Mouse (Mus musculus): ENCODE results near the gene Pcdh15.

Pcdh15 gene

GRCm38 (mm10) chr10:73098966-73099845 is at the start of gene Pcdh15:
TSS of gene Pcdh15 (plus strand) at chr10:73099342.
- in situ Hi-C loops (cut with MboI, MseI) = no loop called here

DNA sequence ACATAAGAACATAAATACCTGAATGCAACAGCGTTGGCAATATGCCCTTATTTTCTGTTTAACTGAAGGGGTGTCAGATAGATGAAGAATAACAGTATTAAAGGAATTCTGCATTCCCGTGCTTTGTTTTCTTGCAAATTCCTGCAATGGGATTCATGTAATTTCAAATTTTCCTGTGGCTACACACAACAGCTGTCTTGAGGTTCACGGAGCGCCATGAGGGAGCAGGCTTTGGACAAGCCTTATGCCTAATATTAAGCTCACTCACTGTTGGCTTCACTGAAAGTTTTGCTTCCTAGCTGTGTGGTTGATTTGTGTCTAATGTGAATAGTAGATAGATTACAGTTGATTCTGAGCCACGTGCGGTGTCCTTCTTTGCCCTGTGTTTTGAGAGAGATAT is 47.1 kb upstream of the Pcdh15 start:
- in situ Hi-C loops (cut with MboI, MseI) = no loop called here

- in situ Hi-C loops (cut with MboI, MseI) = no loop called here
Observed at GRCm38 (mm10) chr10:73059726-73060230, 39.4 kb upstream of the Pcdh15 start.

GRCm38 (mm10) chr10:73086703-73087102 is 12.4 kb upstream of the Pcdh15 start:
- in situ Hi-C loops (cut with MboI, MseI) = no loop called here

DNA sequence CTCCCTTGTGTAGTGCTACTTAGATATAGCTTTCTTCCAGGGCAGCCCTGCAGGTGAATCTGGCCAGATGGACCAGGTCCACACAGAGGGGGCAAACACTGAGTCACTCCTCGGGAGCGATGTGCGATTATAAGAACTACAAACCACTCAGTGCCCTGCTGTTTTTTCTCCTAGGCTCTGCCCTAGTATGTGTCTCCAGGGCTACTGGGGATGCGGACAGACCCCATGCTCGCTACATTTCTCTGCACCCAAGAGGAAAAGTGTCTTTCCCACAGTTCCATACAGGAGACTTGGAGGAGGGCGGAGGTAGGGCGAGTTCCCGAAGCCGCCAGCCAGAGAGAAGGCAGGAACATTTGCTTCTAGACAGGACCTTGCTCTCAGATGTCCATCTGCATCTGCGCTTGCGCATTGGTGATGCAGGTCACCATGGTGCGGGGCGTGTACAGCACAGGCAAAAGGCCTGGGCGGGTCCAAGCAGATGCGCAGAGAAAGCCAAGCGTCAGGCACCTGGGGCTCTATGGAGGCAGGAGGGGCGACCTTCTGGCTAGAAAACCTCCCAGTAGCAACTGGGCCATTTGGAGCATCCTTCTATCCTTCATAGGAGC is 2.5 kb upstream of the Pcdh15 start:
- in situ Hi-C loops (cut with MboI, MseI) = no loop called here

DNA sequence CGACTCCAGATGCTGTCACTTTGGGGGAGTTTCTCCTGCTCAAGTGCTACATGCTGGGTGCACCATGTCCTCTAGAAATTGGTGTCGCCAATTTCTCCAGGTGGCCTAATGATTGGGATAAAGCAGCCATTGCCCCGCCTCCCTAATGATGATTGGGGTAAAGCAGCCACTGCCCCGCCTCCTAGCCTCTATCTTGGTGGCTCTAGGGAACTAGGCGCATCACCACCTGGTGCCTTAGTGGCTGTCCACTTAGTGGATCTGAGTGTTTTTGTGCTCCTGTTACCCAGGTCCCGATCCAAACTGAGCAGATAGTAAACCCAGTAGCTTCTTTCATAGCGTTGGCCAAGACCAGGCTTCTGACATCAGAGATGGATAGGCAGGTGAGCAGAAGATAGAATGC is 2.0 kb upstream of the Pcdh15 start:
- in situ Hi-C loops (cut with MboI, MseI) = no loop called here

DNA sequence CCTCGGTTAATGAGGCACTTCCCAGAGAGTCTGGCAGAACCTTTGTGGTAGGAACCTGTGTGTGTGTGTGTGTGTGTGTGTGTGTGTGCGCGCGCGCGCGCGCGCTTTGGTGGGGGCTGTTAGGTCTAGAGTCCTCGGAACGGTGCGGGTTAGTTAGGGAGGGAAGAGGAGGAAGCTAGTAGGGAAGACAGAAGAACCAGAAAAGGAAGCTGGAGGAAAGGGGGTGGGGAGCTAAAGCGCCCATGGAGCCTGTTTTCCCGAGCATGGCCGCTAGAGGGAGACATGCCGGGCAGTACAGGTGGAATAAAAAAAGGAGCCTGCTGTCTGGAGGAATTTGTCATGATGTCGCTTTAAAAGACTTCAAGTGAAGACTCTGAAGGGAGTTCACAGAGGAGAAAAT is 1.2 kb upstream of the Pcdh15 start:
- in situ Hi-C loops (cut with MboI, MseI) = no loop called here

GRCm38 (mm10) chr10:73099846-73100241 is 702 bp downstream of the Pcdh15 start:
- in situ Hi-C loops (cut with MboI, MseI) = loop anchor here in 1 of 2 experiments (25.0 kb wide), 1 partner anchor 1737 kb away; no protein-coding TSS in a partner anchor

DNA sequence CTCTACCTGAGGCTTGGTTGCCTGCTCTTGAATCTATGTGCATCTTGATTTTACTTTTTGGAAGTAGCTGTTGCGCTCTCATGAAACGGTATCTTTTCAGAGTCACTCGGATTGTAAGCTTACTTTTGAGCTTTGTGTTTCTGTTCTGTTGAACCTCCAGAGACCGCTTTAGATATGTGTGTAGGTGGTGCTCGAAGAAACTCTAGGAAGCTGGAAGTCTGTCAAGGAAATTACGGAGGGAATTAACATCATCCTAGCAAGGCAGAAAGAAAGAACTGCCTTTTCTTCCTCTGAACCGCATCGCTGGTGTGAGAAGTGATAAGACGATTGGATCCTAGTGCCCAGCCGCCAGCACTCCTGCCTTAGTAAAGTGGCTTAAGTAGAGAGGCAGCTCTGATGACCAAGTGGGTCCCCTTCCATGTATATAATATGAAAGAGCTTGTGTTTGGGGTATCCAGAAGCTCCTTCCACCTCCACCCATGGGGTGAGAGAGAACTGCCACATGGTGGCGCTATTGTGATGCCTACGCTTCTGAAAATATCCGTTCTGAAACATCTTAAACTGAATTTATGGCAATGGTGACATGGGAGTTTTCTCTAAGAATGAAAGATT is 4.3 kb downstream of the Pcdh15 start:
- in situ Hi-C loops (cut with MboI, MseI) = loop anchor here in 1 of 2 experiments (25.0 kb wide), 1 partner anchor 1734 kb away; no protein-coding TSS in a partner anchor

GRCm38 (mm10) chr10:73105893-73106292 is 6.8 kb downstream of the Pcdh15 start:
- in situ Hi-C loops (cut with MboI, MseI) = loop anchor here (5.0 to 25.0 kb wide), 2 partner anchors 1356 to 1731 kb away; no protein-coding TSS in a partner anchor

DNA sequence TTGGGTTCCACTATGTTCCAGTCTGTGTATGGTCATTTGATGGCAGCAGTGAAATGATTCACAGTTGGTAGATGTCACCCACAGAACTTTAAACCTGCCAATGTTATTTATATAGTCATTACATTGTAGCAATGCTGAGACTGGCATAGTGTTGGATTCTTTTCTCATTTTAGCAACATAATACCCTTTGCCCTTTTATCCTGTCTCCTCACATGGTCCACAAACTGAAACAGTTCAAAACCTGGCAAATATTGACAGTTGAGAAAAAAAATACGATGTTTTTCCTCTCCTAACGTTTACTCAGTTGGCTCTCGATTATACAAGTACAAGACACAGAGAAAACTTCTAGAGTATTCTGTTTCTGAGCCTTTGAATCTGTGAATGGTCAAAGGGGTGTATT is 38.8 kb downstream of the Pcdh15 start:
- in situ Hi-C loops (cut with MboI, MseI) = no loop called here

GRCm38 (mm10) chr10:73147543-73147942 is 48.4 kb downstream of the Pcdh15 start:
- in situ Hi-C loops (cut with MboI, MseI) = no loop called here

DNA sequence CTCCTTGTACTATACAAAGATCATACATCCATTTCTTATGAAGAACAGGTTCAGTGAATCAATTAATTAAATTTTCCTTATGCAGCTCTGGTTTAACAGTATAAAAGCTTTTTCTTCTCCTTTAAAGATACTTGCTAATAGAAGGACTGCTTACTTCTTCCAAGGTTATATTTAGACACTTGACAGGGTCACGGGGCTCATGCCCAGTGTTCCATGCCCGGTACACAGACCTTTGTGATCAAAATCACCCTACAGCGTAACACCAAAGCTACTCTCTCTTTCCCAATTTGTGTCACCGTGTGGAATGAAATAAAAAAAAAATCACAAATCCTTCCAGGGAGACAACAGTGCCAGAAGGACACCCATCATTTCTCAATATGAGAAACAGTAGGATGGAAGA is 48.8 kb downstream of the Pcdh15 start:
- in situ Hi-C loops (cut with MboI, MseI) = no loop called here

- in situ Hi-C loops (cut with MboI, MseI) = no loop called here
Observed at GRCm38 (mm10) chr10:73154544-73154943, 55.4 kb downstream of the Pcdh15 start.

DNA sequence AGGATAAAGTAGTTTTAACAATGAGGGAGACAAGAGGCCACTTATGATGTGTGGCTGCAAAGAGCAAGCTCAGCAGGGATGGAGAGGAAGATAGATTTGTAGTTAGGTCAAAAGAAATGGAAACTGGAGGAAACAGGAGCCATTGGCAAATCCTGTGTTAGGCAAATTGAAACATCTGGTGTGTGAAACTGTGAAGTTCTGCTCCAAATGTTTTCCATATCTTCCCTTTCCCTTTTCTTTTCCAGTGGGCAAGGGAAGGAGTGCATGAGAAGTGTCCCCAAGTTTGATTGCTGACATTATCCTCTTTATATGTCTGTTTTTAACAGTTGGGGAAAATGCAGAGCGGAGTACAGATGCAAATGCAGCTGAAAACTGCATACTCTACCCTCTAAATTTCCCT is 62.6 kb downstream of the Pcdh15 start:
- in situ Hi-C loops (cut with MboI, MseI) = no loop called here

DNA sequence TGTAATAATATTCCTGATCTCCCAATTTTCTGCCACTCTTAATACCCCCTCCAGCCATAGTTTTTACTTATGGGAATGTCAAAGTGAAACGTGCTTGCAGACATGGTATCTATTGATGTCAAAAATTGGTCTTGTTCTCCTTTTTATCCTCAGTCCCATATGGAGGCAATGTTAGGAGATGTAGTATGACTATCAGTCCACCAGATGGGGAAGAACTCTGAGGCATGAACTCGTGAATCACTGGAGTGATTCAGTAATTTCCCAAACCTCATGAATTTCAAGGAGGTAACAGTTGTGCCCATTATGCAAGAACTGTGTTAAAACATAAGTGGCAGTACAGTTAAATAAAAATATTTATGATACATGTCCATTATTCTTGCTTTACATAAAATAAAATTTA is 116.9 kb downstream of the Pcdh15 start:
- in situ Hi-C loops (cut with MboI, MseI) = no loop called here

DNA sequence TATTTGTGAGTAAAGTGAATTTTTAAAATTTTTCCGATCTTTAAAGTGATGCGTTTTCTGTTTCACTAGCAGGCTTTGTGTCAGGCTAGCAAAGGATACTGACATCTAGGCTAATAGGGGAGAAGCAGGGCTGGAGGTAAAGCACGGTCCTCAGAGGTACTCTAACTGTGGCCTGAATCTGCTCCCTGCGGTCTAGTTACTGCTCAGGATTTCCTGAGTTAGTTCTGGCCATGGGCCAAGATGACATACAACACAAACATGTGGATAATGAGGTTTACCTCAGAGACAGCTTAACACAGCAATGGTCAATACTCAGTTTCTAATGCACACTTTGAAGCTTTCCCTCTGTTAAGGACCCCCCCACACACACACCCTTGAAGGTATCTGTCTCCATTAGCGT is 143.2 kb downstream of the Pcdh15 start:
- in situ Hi-C loops (cut with MboI, MseI) = loop anchor here in 1 of 2 experiments (10.0 kb wide), 1 partner anchor 1377 kb away; no protein-coding TSS in a partner anchor

DNA sequence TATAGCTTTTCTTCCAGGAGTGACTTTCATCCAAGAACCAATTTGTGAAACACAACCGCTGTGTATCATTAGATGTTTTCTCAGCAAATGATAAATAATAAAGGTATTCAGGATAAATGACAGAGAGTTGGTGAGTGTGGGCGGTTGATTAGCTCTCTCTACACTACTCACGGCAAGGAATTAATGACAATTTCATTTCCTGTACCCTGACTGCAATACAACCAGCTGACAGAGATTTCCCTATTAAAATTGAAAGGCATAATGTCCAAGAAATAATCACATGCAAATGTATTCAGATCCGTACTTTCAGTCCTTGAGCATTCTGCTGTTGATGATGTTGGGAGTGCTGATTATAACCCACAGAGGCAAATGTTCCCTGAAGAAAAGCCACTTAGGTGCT is 181.3 kb downstream of the Pcdh15 start:
- in situ Hi-C loops (cut with MboI, MseI) = no loop called here

GRCm38 (mm10) chr10:73296456-73296855 is 197.3 kb downstream of the Pcdh15 start:
- in situ Hi-C loops (cut with MboI, MseI) = no loop called here

GRCm38 (mm10) chr10:73301951-73302350 is 202.8 kb downstream of the Pcdh15 start:
- in situ Hi-C loops (cut with MboI, MseI) = no loop called here

DNA sequence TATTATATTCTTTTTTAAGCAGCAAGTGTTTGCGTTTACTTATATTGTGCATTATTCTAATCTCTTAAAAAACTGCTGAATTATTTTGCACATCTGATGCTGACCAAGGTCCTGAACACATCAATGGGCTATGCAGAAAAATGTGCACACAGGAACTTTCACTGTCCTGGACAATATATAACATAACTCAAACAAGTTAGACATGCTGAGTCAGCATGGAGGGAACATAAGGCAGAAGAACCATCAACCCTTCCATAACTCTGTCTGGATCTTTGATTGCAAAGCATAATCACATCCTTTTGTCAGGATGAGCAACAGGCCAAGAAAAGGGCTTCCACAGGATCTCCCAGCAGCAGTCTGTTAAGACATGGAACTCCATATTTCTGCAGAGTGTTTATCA is 207.5 kb downstream of the Pcdh15 start:
- in situ Hi-C loops (cut with MboI, MseI) = no loop called here

DNA sequence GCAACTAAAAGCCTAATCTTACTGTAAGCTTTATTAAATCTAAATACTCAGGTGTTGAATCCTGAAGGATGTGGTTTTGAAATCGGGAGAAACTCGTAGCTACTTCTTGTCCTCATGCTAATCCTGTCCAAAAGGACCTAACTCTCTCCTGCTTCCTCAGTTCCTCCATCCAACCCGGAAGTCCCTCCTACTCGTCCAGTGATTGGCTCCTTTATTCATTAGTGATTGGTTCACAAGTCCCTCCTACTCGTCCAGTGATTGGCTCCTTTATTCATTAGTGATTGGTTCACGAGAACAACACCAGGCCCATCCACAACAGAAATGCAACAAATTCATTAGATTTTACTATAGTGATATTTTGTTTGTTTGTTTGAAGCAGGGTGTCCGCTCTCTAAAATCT is 227.7 kb downstream of the Pcdh15 start:
- in situ Hi-C loops (cut with MboI, MseI) = no loop called here
